Mouse (Mus musculus): ENCODE results near the gene Nfe2l3.

DNA sequence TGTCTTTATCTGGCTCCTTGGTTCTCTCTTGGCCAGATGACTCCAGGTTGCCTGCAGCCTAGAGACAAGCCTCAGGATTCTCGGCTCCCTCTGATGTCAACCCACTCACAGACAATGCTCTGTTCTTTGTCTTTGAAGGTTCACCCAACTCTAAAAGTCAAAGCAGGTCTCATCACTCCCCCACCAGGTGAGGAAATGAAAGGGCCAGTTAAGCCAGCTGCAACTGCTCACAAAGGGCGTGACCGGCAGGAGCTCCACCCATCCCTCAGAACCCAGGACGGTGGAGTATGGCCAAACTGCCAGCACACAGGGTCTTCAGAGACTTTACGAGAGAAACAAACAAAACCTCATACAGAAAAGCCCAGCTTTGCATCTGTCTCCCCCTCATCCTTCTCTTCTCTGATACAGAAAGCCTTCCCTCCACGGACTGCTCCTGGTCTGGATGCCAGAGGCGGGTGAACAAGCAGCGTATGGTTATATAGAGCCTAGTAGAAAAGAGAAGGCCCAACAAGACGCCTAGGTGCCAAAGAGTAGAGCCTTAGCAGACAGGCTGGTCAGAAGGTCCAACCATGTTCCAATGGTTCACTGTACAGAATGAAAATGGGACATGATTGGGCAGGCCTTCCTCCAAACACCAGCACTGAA, 9.8 kb downstream of the Nfe2l3 start:
- TF ChIP-seq CHD2 (IDR thresholded peaks at IDR 0.05; ENCODE audit: low read depth, low read length) (no peak), ZC3H11A (IDR thresholded peaks at IDR 0.05; ENCODE audit: borderline replicate concordance, low read depth, low read length) (no peak), ZNF384 (IDR thresholded peaks at IDR 0.05; ENCODE audit: low read depth, low read length) (no peak), MAFK (IDR thresholded peaks at IDR 0.05; ENCODE audit: insufficient read depth, low read depth, low read length) (no peak)

All from ES-E14 (cell line).